ENCODE assay signal across 18 mouse cellular contexts in genomic region chr9:40578726-40579625, GRCm38 (mm10). TPM values are rescaled to one million over a fixed set of nuclear protein-coding genes. Genes with fewer than 3 reads are reported as not detected.
DNase-seq lines count a peak whose midpoint lies in the region; ATAC-seq lines count a peak whose summit lies in the region.
"Had no signal": no experiment of that assay in that cellular context is flagged by ENCODE, and none has a peak within 500 bp of the region (broad histone marks: within the 10 kb centered on the region; RNA-seq: fewer than 3 reads in every experiment).

No protein-coding gene starts in this region.

- no peaks in the 10 kb centered on the region for H3K9me3 ChIP-seq in neural tube, embryonic 15.5 days (replicated peaks)
- H3K9me3 ChIP-seq: liver, embryonic 12.5 days; lung, embryonic 15.5 days had no signal

- H3K9ac ChIP-seq in neural tube, embryonic 15.5 days (replicated peaks), result no peak overlapping the region
- H3K9ac ChIP-seq: heart, embryonic 12.5 days; liver, embryonic 12.5 days; lung, embryonic 15.5 days had no signal

- no peaks in the 10 kb centered on the region for H3K27me3 ChIP-seq in neural tube, embryonic 15.5 days (replicated peaks)
- H3K27me3 ChIP-seq: heart, embryonic 12.5 days; liver, embryonic 12.5 days; lung, embryonic 15.5 days had no signal

- peak; percentile 64 for DNase-seq in heart, adult 11 months
- no peak for DNase-seq in heart, adult 18-20 months
- no peak for DNase-seq in neural tube, embryonic 10.5 days (ENCODE audit: extremely low spot score, low spot score)
- DNase-seq in cerebellum, postnatal 36 days, result peak; percentile 15 to 35
- no peak for DNase-seq in right cerebral cortex, postnatal 14 days
- DNase-seq in heart, postnatal 36 days, result no peak
- DNase-seq: adrenal gland, adult 8-10 months; gastrocnemius, postnatal 36 days; retina, postnatal 1 day; thymus, postnatal 36 days had no signal

- no peak overlapping the region for H3K4me2 ChIP-seq in neural tube, embryonic 15.5 days
- H3K4me2 ChIP-seq: heart, embryonic 12.5 days; liver, embryonic 12.5 days; lung, embryonic 15.5 days had no signal

- intact Hi-C loops in heart, postnatal 36 days (cut with DNase I), result no loop called here

- H3K27ac ChIP-seq in neural tube, embryonic 15.5 days (replicated peaks), result 0 out of 2 replicates have a peak overlapping the region, but pooled peaks have one; percentile 13
- H3K27ac ChIP-seq: kidney, postnatal 0 days; layer of hippocampus, adult 2 months; liver, embryonic 12.5 days; lung, embryonic 15.5 days had no signal

- ATAC-seq in neural tube, embryonic 15.5 days (ENCODE audit: low FRiP score), result no peak; the same call in 1 of the 2 replicates
- ATAC-seq: intestine, embryonic 16.5 days; liver, embryonic 12.5 days had no signal

- H3K4me1 ChIP-seq in neural tube, embryonic 15.5 days, result peaks cover 11% of the 10 kb centered on the region; the same call in 1 of the 2 replicates
- H3K4me1 ChIP-seq: liver, embryonic 12.5 days had no signal

- 68% methylated on average over 11 of the region's 11 CpGs for WGBS in neural tube, embryonic 15.5 days

- no peak overlapping the region for H3K4me3 ChIP-seq in neural tube, embryonic 15.5 days (replicated peaks)
- H3K4me3 ChIP-seq: erythroblast, embryonic 14.5 days; heart, embryonic 12.5 days; layer of hippocampus, adult 2 months; liver, embryonic 12.5 days; lung, embryonic 15.5 days had no signal

- H3K36me3 ChIP-seq in neural tube, embryonic 15.5 days, result no peaks in the 10 kb centered on the region
- H3K36me3 ChIP-seq: heart, embryonic 12.5 days; liver, embryonic 12.5 days; lung, embryonic 15.5 days had no signal

RNA-seq across cellular contexts. Expression of gene Gramd1b, which starts 47.8 kb away (rescaled TPM):
- 10 to 100 TPM; 14.7 to 16.7 TPM for total RNA-seq in heart, adult 18-20 months (2021)
- 14.0 and 16.3 TPM in 2 replicates for polyA plus RNA-seq in neural tube, embryonic 15.5 days (2015; fragmentation: Nextera tagmentation; extraction: Ambion mirVana)
- 10 to 100 TPM; 19.7 to 20.8 TPM for total RNA-seq in heart, postnatal 36 days (2021)

Comparison
In these comparisons a context has a peak if more than half of its experiments do, and no peak if none do; other contexts are left out.
1. DNase-seq: peak in heart, adult 11 months (single experiment) and cerebellum, postnatal 36 days (2 of 2); none in heart, adult 18-20 months (0 of 2), neural tube, embryonic 10.5 days (single experiment), right cerebral cortex, postnatal 14 days (single experiment) and heart, postnatal 36 days (0 of 2).